Mouse (Mus musculus) liver, embryonic 18 days (tissue): ENCODE data around the gene Esam. TPM values are rescaled to one million over a fixed set of nuclear protein-coding genes. Genes with fewer than 3 reads are reported as not detected.

Source experiments
- polyA plus RNA-seq: library from polyadenylated mRNA; depleted of rRNA; stranded (reverse); fragments of >200 nt; gene quantifications from 2 replicates; pipeline ENCODE4 v1.2.3, GENCODE M21; 2012; rRNA removed

Esam gene
- 10.9 and 11.6 TPM in 2 replicates for polyA plus RNA-seq

GRCm38 (mm10) chr9:37527396-37528224 is at the start of gene Esam:
Esam (plus strand) TSS chr9:37528078.

GRCm38 (mm10) chr9:37488611-37489396 is 39.1 kb upstream of the Esam start, which contains the start of gene Msantd2:
Msantd2 (plus strand) TSS chr9:37489319.

GRCm38 (mm10) chr9:37539170-37540025 is 11.5 kb downstream of the Esam start, which contains the start of gene Vsig2:
Vsig2 (plus strand) TSS chr9:37539255.

GRCm38 (mm10) chr9:37552536-37553293 is 24.8 kb downstream of the Esam start, which contains the start of gene Nrgn:
Nrgn (minus strand) TSS chr9:37552904.

GRCm38 (mm10) chr9:37554838-37555748 is 27.2 kb downstream of the Esam start, which contains the start of gene Siae:
Siae (plus strand) TSS chr9:37555698.

Other genes starting within 250 kb of the Esam start
- gene Ccdc15, start 179.6 kb upstream of the Esam start, polyA plus RNA-seq: 0.83 and 0.94 TPM in 2 replicates
- gene Hepacam, start 160.7 kb upstream of the Esam start, polyA plus RNA-seq: 0.01 TPM in 2 replicates
- gene Robo4, start 126.2 kb upstream of the Esam start, polyA plus RNA-seq: 2.3 and 2.6 TPM in 2 replicates
- 0.29 and 0.43 TPM in 2 replicates for gene Robo3, start 94.8 kb upstream of the Esam start, polyA plus RNA-seq
- gene Msantd2, start 38.8 kb upstream of the Esam start, polyA plus RNA-seq: 9.9 and 11.4 TPM in 2 replicates
- gene Vsig2, start 11.2 kb downstream of the Esam start, polyA plus RNA-seq: 0.84 and 0.95 TPM in 2 replicates
- 5.8 and 6.3 TPM in 2 replicates for gene Nrgn, start 24.8 kb downstream of the Esam start, polyA plus RNA-seq
- gene Siae, start 27.6 kb downstream of the Esam start, polyA plus RNA-seq: 3.5 and 3.8 TPM in 2 replicates
- 1.2 TPM in 2 replicates for gene Spa17, start 85.6 kb downstream of the Esam start, polyA plus RNA-seq
- gene Tbrg1, start 129.2 kb downstream of the Esam start, polyA plus RNA-seq: 30.0 and 33.7 TPM in 2 replicates
- gene Panx3, start 141.2 kb downstream of the Esam start, polyA plus RNA-seq: not detected in 2 replicates
- not detected in 2 replicates for gene Olfr160, start 188.2 kb downstream of the Esam start, polyA plus RNA-seq
- not detected in 2 replicates for gene Olfr874, start 217.0 kb downstream of the Esam start, polyA plus RNA-seq
- not detected in 2 replicates for gene Olfr875, start 243.8 kb downstream of the Esam start, polyA plus RNA-seq